19 mouse cellular contexts compared by ENCODE assay signal in genomic region chr11:21540072-21540471, GRCm38 (mm10).
"Had no signal": no experiment of that assay in that cellular context is flagged by ENCODE, and none has a peak within 500 bp of the region (broad histone marks: within the 10 kb centered on the region; RNA-seq: fewer than 3 reads in every experiment).

No protein-coding gene starts in this region.

- H3K4me1 ChIP-seq: lung, embryonic 15.5 days; midbrain, embryonic 10.5 days; midbrain, embryonic 12.5 days; neural tube, embryonic 13.5 days; neural tube, embryonic 15.5 days; stomach, embryonic 15.5 days had no signal

- H3K9me3 ChIP-seq: lung, embryonic 15.5 days; midbrain, embryonic 10.5 days; midbrain, embryonic 12.5 days; neural tube, embryonic 13.5 days; neural tube, embryonic 15.5 days; stomach, embryonic 15.5 days had no signal

- H3K27me3 ChIP-seq: lung, embryonic 15.5 days; midbrain, embryonic 12.5 days; neural tube, embryonic 13.5 days; neural tube, embryonic 15.5 days; stomach, embryonic 15.5 days had no signal

- H3K36me3 ChIP-seq: lung, embryonic 15.5 days; midbrain, embryonic 10.5 days; midbrain, embryonic 12.5 days; neural tube, embryonic 13.5 days; neural tube, embryonic 15.5 days; stomach, embryonic 15.5 days had no signal

- H3K27ac ChIP-seq: liver, embryonic 14.5 days; lung, embryonic 15.5 days; midbrain, embryonic 10.5 days; midbrain, embryonic 12.5 days; neural tube, embryonic 13.5 days; neural tube, embryonic 15.5 days; stomach, embryonic 15.5 days; stomach, postnatal 0 days had no signal

- H3K4me3 ChIP-seq: lung, embryonic 15.5 days; midbrain, embryonic 10.5 days; midbrain, embryonic 12.5 days; myocyte; neural tube, embryonic 13.5 days; neural tube, embryonic 15.5 days; stomach, embryonic 15.5 days had no signal

- H3K9ac ChIP-seq: liver, embryonic 14.5 days; lung, embryonic 15.5 days; midbrain, embryonic 12.5 days; neural tube, embryonic 13.5 days; neural tube, embryonic 15.5 days; stomach, embryonic 15.5 days had no signal

- ATAC-seq: lung, postnatal 0 days; midbrain, embryonic 16.5 days had no signal

- H3K4me2 ChIP-seq: lung, embryonic 15.5 days; midbrain, embryonic 12.5 days; neural tube, embryonic 13.5 days; neural tube, embryonic 15.5 days; stomach, embryonic 15.5 days had no signal

- DNase-seq: lung, adult 18-20 months; lung, postnatal 14 days; lung, postnatal 4 days; midbrain, embryonic 14.5 days; right cerebral cortex, postnatal 14 days; thymus, adult 2 months; thymus, postnatal 25 days; thymus, postnatal 4 days had no signal
